Mouse (Mus musculus) stomach, postnatal 0 days (tissue): ENCODE measurements around the gene Rabggtb.

Source experiments
- CTCF ChIP-seq: IDR thresholded peaks from 2 replicates; pipeline ENCODE4 v1.5.1; 2016; ENCODE audit warnings: antibody characterized with exemption, low read depth, mild to moderate bottlenecking, moderate library complexity
- EP300 ChIP-seq: optimal IDR thresholded peaks from 2 replicates; pipeline ENCODE3; 2016; ENCODE audit warnings: antibody characterized with exemption

GRCm38 (mm10) chr3:153929526-153929925, 16.7 kb upstream of the Rabggtb start:
- no peak for TF ChIP-seq EP300
- no peak for TF ChIP-seq CTCF
